Mouse (Mus musculus) left cerebral cortex, postnatal 4 days (tissue): ENCODE data around the gene Gal3st2. TPM values are rescaled to one million over a fixed set of nuclear protein-coding genes. Genes with fewer than 3 reads are reported as not detected.
"Not testable (repeated sequence)": the region's sequence is repeated elsewhere in the genome, so short reads cannot be mapped to it uniquely, and the experiment has no call there.

Experiments
- DNase-seq: peaks from one replicate; pipeline ENCODE4 v3.0.0-alpha.2; 2022
- intact Hi-C: fragments of 180-260 bp; cut with DNase I; formaldehyde crosslinking; loops from one replicate; pipeline ENCODE4 v1.15.1; 2025
- total RNA-seq, 2 experiments: library from RNA; stranded (reverse); gene quantifications; 2 replicates each; pipeline ENCODE4 v1.2.3; 2021

Gene Gal3st2
- total RNA-seq: not detected

DNA sequence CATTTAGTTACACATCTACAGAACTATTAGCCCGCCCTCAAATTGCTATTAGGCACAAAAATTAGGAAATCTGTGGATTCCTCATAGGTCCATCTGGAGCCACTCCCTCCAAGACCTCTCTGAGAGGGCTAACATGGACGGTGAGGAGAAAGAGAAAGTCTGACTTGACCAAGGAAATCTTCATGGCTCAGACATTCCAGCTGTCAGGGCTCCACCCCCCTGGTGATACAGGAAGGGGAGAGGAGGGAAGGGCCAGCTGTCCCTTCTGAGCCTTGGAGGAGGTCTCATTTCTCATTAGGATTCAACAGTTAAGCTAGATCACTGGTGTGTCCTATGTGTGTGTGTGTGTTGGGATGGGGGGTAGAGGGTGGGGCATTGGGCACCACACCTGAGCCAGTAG is at the start of gene Gal3st2:
Gene Gal3st2 (plus strand): TSS at position 259 of the 400 bp plus-strand sequence.
- intact Hi-C loops, DNase-seq: not testable (repeated sequence)

DNA sequence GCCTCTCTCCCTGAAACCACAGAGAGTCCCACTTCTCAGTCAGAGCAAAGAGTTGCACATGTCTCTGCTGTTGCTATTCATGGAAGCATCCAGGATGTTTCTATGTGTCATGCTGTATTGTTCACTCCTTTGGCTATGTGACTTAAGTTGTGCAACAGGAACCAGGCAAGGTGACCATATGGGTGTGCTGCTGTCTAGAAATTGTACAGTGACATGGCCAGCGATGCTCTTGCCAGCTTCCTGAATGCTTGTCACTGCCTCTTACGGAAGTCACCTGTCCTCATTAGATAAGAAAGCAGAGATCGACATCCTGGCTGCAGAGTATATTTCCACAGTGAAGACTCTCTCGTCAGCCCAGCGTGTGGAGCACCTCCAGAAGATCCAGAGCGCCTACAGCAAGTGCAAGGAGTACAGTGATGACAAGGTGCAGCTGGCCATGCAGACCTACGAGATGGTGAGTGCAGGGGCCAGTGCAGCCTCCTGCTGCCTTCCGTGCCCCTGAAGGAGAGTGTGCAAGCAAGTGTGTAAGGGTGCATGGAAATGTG is 49.5 kb upstream of the Gal3st2 start:
- intact Hi-C loops: no loop called here

DNA sequence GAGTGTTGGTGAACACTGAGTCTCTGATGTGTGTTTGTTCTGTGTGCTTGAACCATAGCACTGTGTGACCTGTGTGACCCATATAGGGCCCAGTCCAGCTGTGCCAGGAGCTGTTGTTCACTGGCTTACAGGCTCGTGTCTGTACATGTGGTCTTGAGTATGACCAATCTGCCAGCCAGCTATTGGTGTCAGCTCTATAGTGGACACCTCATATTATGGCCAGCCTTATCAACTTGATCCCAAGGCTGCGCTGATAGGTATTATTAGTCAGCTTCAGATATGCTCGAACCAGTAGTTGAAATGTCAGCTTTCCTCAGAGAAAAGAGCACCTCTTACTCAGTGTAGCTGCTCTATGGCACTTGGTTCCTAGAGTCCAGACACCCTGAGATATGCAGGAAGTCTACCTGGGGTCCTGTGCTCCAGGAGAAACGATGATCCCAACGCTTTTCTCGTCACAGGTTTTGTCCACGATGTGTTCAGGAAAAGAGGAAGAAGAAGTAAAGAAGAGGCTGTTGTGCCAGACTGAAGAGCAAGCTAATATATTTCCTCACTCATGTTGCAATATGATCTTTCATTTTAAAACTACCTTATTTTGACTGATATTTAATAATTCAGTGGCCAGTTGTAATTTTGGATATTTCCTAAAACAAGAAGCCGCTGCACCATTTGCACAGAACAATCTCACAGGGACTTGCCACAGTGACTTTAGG is 43.1 kb upstream of the Gal3st2 start:
- intact Hi-C loops: no loop called here
- DNase-seq: no peak

More for the DNA sequence above, 49.5 kb upstream of the Gal3st2 start:
- DNase-seq: no peak

DNA sequence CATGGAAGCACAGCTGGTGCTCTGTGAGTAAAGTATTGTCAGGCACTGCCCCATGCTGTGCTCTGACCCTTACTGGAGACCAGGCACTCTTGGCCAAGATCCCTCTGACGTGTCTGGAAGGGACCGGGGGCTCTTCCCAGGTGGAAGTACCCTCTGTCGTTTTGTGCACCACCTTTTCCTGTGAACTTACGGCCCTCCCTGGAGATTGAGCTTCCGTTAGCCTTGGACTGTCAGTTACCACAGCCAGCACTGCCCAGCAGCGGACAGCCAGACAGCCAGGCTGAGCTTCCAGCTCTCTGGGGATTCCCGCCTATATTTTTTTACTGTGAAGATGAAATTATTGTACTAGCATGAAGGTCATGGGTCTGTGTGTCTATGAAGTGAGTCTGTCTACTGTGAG is 42.4 kb upstream of the Gal3st2 start:
- DNase-seq: no peak
- intact Hi-C loops: no loop called here

- DNase-seq: no peak
- intact Hi-C loops: no loop called here
Observed at GRCm38 (mm10) chr1:93823796-93824495, 37.2 kb upstream of the Gal3st2 start.

DNA sequence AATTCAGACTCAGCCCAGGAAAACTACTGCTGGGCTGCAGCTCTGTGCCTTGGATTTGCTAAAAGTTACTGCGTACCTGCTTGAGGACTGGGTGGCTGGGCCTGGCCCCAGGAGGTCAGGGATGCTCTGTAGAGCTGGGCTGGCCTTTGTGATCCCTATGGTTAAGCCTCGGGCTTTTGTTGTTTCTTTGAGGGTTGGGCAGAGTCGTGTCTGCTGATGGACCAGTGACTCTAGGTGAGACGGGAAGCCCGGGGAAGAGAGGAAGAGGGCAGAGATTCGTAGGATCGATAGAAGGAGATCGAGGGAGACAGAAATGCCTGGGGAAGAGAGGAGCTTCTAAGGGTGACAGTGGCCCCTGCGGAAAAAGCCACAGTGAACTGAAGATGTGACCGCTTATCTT is 36.5 kb upstream of the Gal3st2 start, which contains the start of gene D2hgdh:
Gene D2hgdh (plus strand): TSS at position 301 of the 400 bp plus-strand sequence.
- intact Hi-C loops: no loop called here
- no peak for DNase-seq

DNA sequence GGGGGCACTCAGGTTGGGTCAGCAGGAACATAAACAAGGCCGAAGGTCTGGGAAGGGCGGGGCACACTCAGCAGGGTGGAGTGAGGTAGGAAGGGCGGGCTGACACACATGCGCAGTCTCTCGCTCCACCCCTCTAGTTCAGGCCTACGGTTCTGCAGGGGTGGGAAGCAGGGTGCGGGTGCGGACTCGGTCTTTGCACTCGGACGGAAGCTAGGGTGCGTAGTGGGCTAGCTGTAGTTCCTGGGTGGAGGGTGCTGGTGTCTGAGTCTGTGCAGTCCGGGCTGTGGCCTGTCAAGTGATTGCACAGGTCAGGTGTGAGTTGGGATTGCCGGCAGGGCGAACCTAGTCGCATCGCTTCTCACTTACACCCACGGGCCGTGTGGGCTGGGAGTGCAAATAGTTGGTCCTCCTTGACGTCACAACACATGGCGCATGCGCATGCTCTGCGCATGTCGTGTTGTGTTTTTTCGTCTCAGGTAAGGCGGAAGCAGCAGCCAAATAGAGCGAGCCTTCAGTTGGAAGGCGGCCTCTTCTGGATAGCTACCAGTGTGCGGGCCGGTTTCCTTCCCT is 35.9 kb upstream of the Gal3st2 start:
- peak; percentile 92 for DNase-seq
- intact Hi-C loops: no loop called here

- DNase-seq: peak; percentile 36
- intact Hi-C loops: no loop called here
Observed at GRCm38 (mm10) chr1:93825771-93826539, 35.2 kb upstream of the Gal3st2 start.

DNA sequence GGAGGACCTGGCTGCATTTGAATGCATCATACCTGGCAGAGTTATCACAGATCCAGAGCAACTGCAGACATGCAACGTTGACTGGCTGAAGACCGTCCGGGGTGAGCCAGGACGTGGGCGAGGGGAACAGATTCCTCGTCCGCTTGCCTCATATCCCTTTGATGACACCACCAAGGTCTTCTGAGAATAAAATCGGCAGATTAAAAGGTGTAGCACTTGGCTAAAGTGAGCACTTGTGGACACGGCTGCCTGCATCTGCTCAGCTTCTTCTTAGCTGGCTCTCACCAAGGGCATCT is 34.6 kb upstream of the Gal3st2 start:
- no peak for DNase-seq
- intact Hi-C loops: no loop called here

DNA sequence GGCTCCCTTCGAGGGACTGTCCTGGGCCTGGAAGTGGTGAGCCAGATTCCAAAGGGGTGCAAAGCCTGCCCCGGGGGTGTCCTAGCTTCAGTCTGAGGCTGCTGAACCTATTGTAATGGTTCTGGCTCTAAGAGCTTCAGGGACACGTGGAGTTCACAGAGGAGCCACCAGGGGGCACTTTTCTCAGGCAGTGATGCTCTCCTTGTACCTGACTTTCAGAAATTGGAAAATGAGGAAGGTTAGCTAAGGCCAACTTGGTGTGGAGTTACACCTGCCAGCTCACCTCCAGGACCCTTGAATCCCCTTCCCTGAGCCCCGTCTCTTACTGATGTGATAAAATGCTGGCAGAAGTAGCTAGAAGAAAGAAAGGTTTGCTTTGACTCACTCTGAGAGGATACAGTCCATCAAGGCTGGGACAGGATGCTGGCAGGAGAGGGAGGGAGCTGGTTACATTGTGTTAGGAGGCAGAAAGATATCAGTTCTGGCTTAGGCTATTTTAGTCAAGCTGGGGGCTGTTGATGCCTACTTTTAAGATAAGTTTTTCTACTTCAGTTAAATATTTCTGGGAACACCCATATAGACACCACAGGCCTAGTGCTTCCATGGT is 28.2 kb upstream of the Gal3st2 start:
- DNase-seq: not testable (repeated sequence)
- intact Hi-C loops: loop anchor here (10.0 kb wide), 1 partner anchor 242 kb away; no protein-coding TSS in a partner anchor

- intact Hi-C loops: loop anchor here (10.0 kb wide), 1 partner anchor 240 kb away; no protein-coding TSS in a partner anchor
- no peak for DNase-seq
Observed at GRCm38 (mm10) chr1:93834671-93835150, 26.4 kb upstream of the Gal3st2 start.

DNA sequence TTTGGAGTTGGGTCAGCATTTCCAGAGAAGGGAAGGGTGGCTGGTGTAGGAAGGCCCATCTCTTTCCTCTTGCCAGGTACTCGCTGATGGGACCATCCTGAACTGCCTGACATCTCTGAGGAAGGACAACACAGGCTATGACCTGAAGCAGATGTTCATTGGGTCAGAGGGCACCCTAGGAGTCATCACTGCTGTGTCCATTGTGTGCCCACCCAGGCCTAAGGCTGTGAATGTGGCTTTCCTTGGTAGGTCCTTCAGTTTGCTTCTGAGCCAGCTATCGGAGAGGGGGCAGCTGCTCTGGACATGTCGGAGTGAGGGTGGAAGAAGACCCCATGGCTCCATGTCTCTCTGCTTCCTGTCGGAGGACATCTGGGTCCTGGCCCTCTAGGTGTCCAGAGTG is 25.9 kb upstream of the Gal3st2 start:
- intact Hi-C loops: loop anchor here (10.0 kb wide), 1 partner anchor 240 kb away; no protein-coding TSS in a partner anchor
- DNase-seq: no peak

DNA sequence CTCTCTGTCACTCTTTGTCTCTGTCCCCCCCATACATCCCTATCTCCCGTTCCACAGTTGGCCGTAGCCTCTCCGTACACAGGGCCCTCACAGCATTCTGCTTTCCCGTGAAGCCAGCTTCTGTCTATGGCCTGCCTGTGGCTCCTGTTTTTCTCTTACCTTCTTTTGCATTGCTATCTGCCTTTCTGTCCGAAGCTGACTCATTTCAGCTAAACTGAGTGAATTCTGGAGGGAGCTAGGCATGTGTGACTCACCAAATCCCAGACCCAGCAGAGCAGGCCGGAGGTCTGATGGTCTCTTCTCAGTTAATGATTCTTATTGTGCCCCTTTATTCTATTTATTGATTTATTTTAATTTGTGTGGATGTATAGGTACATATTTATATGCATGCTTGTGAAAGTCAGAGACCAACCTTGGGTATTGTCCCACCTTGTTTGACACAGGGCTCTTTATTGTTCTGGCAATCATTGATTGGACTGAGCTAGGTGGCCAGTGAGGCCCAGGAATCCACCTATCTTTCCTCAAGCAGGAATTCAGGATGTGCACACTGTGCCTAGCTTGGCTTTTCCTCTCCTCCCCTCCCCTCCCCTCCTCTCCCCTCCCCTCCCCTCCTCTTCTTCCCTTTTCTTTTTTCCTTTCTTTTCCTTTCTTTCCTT is 25.1 kb upstream of the Gal3st2 start:
- DNase-seq: no peak

DNA sequence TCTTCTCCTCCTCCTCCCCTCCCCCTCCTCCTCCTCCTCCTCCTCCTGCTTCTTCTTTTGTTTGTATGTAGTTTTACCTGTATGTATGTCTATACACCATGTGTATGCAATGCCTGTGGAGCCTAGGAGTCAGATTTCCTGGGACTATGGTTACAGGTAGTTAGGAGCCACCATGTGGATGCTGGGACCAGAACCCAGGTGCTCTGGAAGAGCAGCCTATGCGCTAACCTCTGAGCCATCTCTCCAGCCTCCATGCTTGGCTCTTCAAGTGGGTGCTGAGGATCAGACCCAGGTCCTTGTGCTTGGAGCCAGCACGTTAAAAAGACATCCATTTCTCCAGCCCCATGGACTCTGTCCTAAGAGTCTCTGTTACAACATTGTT is 24.6 kb upstream of the Gal3st2 start:
- no peak for DNase-seq
- intact Hi-C loops: loop anchor here (10.0 kb wide), 1 partner anchor 238 kb away; no protein-coding TSS in a partner anchor

More for the DNA sequence above, 25.1 kb upstream of the Gal3st2 start:
- intact Hi-C loops: loop anchor here (10.0 kb wide), 1 partner anchor 239 kb away; no protein-coding TSS in a partner anchor

DNA sequence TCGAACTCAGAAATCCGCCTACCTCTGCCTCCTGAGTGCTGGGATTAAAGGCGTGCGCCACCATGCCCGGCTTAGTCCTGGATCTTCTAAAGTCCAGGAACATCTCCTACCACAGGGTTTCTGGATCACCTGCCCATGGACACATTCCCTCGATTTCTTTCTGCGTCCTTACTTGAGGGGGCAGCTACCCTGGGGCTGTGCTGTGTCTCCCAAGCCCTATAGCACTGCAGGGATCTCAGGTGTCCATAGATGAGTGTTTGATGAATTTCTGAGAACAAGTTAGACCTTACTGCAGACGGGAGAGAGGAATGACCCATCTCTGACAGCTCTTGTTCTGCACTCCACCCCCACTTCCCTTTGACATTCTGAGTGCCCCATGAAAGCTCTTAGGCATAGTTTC is 23.8 kb upstream of the Gal3st2 start:
- intact Hi-C loops: loop anchor here (10.0 kb wide), 1 partner anchor 237 kb away; no protein-coding TSS in a partner anchor
- DNase-seq: no peak

DNA sequence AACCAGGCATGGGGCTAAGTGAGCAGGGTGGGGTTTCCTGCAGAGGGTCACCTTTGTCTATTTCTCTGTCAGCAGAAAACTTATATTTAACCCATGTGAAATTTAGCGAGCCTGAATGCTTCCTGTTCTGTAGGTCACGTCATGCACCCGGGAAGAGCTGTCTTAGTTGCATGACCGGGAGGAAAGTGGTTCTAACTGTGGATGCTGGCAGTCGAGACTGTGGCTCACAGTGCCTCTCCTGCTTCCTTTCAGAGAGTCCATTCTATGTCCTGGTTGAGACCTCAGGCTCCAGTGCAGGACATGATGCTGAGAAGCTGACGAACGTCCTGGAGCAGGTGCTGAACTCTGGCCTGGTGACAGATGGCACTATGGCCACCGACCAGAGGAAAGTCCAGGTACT is 22.5 kb upstream of the Gal3st2 start:
- not testable (repeated sequence) for DNase-seq
- intact Hi-C loops: loop anchor here (10.0 kb wide), 1 partner anchor 236 kb away; no protein-coding TSS in a partner anchor

- intact Hi-C loops, DNase-seq: not testable (repeated sequence)
Observed at GRCm38 (mm10) chr1:93845766-93846366, 15.2 kb upstream of the Gal3st2 start.

DNA sequence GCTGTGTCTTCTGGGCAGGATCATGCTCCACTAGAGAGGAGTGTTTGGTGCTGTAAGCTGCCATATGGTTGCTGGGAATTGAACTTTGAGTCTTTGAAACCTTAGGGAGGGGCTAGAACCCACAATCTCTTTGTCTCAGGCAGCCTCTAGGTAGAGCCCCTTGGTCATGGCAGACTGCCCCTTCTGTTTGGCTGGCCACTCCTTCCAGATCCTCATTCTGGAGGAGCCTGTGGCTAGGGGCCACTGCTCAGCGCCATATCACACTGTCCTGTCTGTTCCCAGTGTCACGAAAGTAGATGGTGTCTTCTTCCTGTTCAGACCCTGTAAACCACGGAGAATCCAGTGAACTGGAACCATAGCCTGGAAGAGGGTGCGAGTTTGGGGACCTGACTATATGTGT is 5.3 kb upstream of the Gal3st2 start:
- intact Hi-C loops: not testable (repeated sequence)

GRCm38 (mm10) chr1:93857370-93857769 is 3.7 kb upstream of the Gal3st2 start:
- peak; percentile 37 for DNase-seq
- intact Hi-C loops: no loop called here

More for the DNA sequence above, 5.3 kb upstream of the Gal3st2 start:
- DNase-seq: not testable (repeated sequence)
